Mouse (Mus musculus) heart, postnatal 36 days (tissue): ENCODE results near the gene Thrap3. TPM values are rescaled to one million over a fixed set of nuclear protein-coding genes. Genes with fewer than 3 reads are reported as not detected.

Experiments used
- DNase-seq, 2 experiments: peaks; one replicate each; pipeline ENCODE4 v3.0.0; 2021 to 2022
- intact Hi-C: fragments of 180-260 bp; cut with DNase I; formaldehyde crosslinking; loops from one replicate; pipeline ENCODE4 v1.15.1; 2025
- total RNA-seq, 2 experiments: library from RNA; stranded (reverse); gene quantifications; 2 replicates each; pipeline ENCODE4 v1.2.3; 2021

Gene Thrap3
- total RNA-seq, result 100 to 1,000 TPM; 119 to 123 TPM

DNA sequence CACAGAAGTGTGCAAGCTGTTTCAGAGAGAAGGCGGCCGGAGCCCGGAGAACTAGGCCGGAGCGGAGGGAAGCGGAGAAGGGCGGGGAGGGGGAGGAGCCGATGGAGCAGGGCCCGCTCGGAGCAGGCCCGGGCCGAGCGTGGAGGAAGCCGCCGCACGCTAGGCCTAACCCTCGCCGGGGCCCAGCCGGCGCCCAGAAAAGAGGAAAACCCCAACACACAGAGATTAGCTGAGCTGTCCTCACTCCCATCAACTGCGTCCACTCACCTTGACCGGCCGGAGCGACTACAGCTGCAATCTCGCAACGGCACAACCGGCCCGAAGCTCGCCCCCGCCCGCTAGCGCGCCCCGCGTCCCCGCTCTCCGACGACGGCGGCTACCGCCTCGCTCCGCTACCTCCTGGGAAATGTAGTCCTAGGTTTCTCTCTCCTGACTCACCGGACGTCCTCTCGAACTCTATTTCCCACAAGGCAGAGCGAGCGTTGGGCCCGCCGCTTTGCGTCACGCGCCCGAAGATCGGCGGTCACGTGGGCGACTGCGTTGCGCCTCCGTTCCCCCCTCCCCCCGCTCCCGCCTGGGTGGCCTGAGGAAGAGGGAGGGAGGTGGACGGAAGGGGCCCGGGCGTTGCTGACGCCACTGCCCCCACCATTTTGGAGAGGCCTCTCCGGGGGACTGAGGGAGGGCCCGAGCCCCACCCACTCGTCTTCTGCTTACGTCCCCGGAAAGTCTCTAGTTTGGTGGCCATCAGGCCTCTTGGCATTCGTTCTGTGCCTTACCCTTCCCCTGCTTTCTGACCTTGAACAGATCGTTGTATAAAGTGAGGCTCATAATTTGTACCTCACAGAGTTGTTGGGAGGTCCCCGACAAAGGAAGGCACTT, at the start of gene Thrap3:
Gene Thrap3 (minus strand): TSS at position 458 of the 879 bp plus-strand sequence.
- intact Hi-C loops, result loop anchor here (2.0 to 5.0 kb wide), 2 partner anchors 54 to 95 kb away; partner anchors contain the start of gene Map7d1
- DNase-seq, result peak; percentile 97 to 98

DNA sequence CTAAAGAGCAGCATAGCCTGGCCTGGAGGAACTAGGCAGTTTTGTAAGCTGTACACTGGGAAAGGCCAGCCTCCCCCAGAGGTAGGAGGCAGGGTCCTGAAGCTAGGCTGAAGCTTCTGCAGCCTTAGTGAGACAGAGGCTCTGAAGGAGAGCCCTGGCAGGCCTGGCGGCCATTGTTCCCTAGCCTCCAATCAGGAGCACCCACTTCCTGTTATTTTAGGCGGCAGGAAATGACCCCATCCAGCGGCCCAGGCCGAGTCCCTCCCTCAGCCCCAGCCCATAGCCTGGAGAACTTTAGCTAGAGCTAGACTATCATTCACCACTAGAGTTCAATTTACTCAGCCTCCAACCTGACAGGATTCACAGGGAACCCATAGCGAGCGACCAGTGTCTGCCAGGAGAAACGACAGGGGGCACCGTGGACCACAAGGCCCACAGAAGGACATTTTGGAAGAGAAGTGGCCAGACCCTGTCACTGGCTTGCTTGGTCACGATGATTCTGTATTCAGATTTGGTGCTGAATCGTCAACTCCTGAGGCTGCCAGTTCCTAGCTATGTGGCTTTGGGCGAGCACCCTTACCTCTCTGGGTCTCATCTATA, 49.2 kb upstream of the Thrap3 start:
- intact Hi-C loops, result loop anchor here (2.0 kb wide), 1 partner anchor 25 kb away; no protein-coding TSS in a partner anchor
- DNase-seq, result peak; percentile 66 to 70

DNA sequence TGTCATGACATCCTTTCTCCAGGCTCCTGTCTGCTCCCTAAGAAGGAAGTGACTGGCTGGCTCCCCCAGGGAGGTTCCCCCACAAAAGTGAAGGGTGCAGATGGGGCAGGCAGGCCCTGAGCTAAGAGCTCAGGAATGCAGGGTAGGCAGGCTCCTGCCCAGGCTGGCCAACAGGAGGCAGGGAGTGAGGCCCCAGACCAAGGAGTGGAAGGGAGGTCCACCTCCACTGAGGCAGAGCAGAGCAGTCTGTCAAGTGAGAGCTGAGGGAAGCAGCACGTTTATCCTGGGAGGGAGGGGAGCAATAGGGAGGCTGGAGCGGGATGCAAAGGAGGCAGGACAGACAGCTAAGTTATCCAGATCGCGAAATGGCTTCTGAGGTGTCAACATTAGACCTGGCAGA, 48.1 kb upstream of the Thrap3 start:
- DNase-seq, result no peak
- intact Hi-C loops, result no loop called here

DNA sequence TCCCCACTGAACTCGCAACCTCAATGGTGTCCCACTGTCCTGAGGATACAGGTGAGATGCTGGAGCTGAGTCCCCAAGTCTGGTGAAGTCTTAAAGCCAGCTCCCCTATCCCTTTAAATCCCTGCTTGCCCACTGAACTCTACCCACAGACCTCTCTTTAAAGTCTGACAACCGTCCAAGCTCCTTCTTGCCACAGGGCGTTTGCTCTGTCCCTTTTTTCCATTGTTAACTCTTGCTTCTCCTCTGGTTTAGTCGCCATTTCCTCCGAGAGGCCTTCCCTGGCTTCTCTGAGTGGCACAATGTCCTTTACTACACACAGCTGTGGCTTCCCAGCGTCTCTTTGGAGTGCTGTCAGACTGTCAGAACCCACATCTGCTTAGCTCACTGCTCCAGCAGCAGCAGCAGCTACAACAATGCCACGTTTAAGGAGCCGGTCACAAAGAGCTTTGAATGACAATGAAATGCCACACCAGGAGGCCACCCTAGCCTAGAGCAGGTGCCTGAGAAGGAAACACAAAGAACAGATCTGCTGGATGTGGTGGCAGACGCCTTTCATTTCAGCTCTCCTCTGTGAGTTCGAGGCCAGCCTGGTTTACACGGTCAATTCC, 45.8 kb upstream of the Thrap3 start:
- DNase-seq, result no peak
- intact Hi-C loops, result no loop called here

DNA sequence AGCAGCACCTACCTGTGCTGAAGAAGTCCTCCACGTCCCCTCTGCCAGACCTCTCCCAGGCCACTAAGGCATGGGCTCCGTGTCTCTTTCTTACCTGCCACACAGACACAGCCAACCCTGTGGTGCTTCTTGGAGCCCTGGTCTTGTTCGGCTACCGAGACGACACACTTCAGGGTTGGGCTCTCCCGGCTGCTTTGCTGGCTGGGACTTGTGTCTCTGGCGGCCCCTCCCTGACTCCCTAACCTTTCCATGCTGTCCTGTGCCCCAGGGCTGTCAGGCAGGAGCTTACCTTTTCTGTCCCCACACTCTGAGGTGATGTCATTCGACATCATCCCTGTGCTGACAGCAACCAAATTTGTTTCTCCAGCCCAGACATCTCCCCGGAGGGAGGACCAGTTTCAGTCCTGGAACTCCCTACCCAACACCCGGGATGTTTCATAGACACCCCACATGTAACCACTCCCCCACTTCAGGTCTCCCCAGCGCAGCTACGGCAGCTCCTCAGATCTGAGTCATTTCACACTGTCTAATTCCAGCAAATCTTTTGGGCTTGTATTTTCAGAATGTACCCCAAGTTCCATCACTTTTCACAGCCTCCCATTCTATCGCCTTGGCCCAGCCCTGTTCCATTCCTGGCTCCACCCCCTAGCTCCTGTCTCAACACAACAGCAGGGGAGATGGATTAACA, 43.8 kb upstream of the Thrap3 start:
- intact Hi-C loops, result no loop called here
- DNase-seq, result no peak

DNA sequence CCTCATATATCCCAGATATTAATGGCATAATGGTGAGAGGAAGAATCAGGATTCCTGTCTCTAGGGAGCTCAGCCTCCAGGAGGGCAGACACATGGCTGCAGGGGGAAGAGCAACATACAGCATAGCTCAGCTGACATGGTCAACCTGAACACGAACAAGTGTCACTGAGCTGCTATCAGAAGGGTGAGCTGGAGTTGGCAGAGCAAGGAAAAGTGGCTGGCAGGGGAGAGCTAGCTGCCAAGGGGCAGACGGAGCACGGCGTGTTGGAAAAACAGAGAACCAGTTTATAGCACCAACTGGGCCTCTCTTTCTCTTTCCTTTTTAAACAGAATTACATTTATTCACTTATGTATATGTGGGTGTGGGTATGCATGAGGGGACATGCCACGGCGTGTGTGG, 40.0 kb upstream of the Thrap3 start:
- DNase-seq, result peak in 1 of 2 experiments; percentile 39

DNA sequence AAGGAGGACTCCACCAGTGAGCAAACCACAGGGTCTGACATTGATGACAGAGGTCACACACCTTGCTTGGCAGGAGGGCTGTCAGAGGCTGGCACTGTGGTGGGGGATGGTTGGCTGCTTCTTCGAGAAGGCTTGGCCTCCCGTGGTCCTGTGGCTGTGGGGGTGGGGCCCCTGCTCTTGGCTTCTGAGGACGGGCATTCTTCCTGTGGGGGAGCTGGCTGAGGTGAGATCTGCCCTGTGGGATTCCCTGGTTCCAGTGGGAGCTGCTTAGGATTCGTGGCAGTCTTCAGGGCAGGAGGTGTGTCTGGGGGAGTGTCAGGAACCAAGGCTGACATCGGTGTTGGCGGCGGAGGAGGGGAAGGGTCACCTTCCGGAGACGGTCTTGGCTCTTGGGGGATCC, 39.4 kb upstream of the Thrap3 start:
- no peak for DNase-seq
- intact Hi-C loops, result no loop called here

More for the DNA sequence above, 40.0 kb upstream of the Thrap3 start:
- intact Hi-C loops, result no loop called here

DNA sequence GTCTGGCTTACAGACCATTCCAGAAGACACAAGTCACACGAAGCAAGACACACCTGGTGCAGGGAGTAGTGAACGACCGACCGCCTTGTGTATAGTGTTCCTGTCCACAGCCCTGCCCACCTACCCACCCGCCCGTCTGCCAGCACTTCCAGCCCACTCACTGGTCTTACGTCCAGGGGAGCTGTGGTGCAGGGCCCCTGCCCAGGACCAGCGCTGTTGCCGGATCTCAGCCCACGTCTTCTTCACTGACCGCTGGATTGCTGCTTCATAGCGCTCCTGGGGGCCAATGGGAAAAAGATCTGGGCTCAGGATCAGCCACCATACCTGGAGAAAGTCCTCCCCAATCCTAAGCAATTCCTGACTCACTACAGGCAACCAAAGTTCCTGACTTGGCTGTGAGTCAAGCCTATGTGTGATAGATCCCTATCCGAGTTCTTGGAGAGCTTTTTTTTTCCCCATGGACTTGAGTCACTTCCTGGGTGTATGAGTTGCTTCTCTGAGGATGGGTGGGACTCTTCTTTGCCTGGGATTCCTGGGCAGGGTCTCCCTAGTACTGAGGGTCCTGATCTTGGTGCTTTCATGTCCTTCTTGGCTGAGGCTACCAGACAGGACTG, 37.4 kb upstream of the Thrap3 start:
- DNase-seq, result peak in 1 of 2 experiments; percentile 1
- intact Hi-C loops, result loop anchor here (2.0 kb wide), 1 partner anchor 17 kb away; the partner anchor contains the start of gene Map7d1

DNA sequence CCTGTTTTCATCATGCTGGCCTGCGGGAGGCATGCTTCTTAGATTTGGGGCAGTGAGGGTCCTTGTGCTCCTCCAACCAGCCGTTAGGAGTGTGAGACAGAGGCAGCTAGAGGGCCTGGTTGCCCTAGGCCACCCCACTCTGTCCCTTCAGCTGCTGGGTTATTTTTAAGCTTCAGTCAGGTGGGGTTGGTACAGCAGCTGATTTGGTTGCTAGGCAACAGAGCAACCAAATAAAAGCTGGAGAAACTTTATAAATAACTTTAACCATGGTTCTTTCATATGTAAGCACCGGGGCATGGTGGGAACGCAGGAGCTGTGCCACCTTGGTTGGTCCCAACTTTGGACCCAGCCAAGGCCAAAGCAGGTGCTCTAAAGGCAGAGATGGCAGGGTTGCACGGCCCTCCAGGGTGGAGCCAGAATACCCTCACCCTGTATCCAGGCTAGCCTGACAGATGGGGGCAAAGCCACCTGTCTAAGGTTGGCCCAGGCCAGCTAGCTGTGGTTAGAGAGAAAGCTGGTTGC, 35.2 kb upstream of the Thrap3 start:
- intact Hi-C loops, result loop anchor here (2.0 kb wide), 1 partner anchor 19 kb away; the partner anchor contains the start of gene Map7d1
- peak in 1 of 2 experiments; percentile 62 for DNase-seq

DNA sequence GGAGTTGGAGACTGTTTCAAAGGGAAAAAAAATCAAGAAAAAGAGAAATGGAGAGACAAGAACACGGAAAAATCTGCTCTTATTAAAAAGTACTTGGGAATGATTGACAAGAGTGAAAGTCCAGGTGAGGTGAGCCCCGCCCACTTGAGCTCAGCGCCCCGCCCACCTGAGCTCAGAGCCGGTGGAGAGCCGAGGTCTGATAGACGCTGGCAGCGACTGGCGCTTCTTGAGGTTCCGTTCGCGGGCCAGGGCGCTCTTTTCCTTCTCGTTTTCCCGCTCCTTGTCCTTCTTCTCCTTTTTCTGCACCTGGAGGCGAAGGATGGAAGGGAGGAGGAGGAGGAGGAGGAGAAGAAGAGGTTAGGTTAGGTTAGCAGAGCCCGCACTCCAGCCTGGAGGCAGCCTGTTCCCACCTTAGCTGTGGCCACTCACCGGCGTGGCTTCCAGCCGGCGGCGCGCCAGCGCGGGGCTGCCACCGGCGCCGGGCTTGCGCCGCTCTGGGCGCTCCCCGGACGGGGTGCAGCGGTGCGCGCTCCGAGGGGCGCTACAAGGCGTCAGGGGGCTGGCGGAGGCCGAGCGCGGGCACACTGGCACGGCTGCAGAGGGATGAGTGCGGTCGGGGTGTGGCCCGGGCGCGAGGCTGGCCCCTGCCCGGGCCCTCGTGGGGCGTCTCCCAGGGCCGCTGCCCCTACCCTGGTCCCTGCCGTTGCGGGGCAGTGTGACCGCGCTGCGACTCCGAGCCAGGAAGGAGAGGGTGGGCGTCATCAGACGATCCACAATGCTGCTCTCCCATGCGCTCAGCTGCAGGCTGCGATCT, 34.1 kb upstream of the Thrap3 start:
- intact Hi-C loops, result no loop called here

DNA sequence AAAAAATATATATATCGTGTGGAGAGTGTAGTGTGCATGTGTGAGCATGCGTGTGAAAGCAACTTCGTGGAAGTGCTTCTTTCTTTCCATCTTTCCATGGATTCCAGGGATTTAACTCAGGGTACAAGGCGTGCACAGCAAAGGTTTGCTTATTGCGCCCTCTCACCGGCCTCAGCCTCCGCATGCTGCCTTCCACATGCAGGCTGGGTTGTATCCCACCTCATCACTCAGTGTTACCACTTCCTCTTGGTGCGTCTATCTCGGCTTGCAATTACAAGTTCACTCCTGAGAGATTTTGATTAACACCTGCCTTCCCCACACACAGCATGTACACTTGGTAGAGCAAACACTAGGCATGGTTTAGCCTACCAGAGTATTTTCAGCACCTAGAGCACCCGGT, 32.6 kb upstream of the Thrap3 start:
- intact Hi-C loops, result no loop called here
- DNase-seq, result no peak

More for the DNA sequence above, 34.1 kb upstream of the Thrap3 start:
- DNase-seq, result no peak

DNA sequence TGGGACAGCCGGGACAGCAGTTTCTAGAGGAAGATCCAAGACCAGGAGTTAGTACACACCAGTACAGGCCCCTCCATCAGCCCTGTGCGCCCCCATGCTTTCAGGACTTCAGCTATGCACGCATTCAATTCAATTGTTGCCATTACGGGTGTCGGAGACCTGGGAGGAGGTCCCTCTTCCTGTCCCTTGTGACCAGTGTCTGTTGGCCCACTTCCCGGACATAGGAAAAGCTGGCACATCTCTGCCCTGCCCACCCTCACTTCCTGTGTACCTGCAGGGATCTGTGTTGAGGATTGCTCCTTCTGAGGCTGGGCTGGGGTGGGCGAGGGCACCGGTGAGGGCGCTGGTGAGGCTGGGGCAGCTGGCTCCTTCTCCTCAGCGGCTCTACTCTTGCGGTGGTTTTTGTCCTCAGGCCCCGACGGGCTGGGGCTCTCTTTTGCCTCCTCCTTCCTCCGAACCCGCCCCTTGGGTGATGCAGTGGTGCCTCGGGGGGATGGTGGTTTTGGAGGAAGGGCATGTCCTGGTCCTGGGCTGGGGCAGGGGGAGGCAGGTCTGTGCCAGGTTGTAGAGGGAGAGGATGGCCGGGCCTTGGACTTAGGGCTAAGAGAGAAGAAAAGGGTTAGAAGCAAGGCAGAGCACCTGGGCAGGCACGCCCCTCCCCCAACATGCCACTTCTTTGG, 32.1 kb upstream of the Thrap3 start:
- intact Hi-C loops, result no loop called here
- DNase-seq, result no peak

DNA sequence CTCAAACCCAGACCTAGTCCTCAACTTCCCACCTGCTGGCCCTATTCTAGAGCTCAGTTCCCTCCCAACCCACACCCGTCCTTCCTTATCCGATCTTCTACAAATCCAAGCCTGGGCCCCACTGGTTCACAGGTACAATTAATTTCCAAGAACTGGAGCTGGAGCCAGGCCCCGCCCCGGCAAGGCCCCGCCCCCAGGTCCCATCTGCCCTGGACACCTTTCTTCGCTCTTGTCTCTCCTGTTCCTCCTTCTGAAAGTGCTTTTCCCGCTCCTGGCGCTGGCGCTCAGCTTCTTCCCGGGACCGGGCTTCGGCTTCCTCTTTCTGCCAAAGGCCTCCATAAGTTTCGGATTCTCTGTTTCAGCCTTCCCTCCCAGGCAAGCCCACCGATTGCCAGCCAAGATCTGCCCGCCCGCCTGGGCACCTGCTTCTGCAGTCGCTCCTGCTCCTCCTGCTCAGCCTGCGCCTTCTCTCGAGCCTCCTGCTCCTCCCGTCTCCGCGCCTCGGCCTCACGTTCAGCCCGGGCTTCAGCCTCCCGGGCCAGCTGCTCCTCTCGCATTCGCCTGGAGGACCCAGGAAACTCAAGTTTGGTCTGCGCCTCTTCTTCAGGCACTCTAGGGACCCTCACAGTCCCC, 31.2 kb upstream of the Thrap3 start:
- no peak for DNase-seq
- intact Hi-C loops, result no loop called here

DNA sequence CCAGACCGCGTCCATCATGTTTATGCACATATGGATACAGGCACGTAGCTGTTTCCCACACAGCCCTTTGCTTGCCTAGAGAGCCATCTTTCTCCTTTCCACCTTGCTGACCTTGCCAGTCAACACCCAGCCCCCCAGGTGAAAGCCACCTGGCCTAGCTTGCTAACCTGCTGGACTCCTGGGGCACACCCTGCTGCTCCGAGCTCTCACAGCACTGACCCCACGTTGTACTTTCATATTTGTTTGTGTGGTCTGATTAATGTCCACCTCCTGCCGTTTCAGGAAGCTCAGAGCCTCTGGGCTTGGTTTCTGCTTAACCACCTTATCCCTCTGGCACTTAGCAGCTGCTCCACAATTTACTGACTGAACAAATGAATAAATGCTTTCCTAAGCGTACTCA, 27.3 kb upstream of the Thrap3 start:
- intact Hi-C loops, result no loop called here
- DNase-seq, result no peak

DNA sequence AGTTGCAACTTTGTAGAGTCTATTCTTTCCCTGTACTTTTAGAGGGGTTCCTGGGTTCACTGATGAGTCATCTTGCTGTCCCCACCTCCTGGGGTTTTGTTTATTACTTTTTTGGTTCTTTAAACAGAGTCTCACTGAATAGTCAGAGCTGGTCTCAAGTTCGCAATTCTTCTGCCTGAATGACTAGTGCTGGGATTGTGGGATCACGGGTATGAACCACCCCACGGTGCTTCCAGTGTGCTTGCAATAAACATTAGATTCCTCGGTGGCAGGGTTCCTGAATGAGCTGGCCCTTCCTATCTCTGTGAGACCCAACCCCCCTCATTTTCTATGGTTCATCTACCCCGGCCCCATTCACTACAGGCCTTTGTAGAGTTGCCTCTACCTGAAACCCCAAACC, 25.6 kb upstream of the Thrap3 start:
- DNase-seq, result no peak
- intact Hi-C loops, result no loop called here

DNA sequence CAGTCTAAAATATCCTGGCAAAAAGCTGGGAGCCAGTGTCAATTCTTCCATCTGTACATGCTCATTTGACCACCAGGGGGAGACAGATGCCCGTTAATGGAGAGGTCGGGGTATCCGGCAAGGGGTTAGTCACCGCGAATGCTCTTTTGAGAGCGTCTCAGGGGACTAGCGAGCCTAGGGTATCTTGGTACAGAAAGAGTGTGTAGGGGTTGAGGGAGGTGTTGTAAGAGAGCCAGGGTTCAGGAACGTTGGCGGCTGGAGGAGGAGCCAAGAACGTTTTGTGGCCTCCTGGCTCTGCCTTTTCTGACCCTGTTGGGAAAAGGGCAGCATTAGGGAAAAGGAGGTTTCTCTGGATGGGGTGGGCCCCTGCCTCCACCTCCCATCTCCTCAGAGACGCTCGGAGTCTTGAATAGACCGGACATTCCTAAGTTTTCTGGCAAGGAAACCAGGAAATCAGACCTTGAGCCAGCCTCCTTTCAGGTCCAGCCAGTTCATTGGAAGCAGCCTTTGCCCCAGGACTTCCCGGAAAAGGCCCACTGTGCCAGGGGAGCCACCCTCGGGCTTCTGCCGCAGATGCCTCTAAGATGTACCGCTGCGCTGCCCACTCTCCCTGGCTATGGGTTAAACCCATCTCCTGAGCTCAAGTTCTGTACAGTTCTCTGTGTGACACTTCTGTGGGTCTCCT, 24.7 kb upstream of the Thrap3 start:
- intact Hi-C loops, result loop anchor here (1.0 to 2.0 kb wide), 4 partner anchors 26 to 82 kb away; partner anchors contain the start of gene Trappc3
- peak; percentile 93 for DNase-seq

DNA sequence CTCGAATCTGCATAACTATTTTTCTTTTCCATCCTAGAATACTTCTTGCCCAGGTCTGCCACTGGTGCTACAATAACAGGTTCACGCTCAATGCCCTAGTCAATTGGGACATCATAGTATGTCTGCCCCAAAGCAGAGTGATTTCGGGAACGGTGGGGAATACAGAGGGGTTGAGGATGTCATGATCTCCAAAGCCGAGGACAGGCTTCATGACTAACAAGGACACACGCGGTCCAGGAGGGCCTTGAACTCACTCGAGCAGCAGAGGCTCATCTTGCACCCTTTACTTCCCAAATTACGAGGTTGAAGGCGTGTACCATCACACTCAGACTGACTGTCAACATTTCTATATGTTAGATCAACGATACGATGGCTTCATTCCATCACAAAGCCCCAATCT, 24.1 kb upstream of the Thrap3 start:
- no peak for DNase-seq
- intact Hi-C loops, result loop anchor here (1.0 to 2.0 kb wide), 4 partner anchors 26 to 83 kb away; partner anchors contain the start of gene Trappc3
